Mouse (Mus musculus) midbrain, embryonic 11.5 days (tissue): ENCODE results near the gene Sema5b. TPM values are rescaled to one million over a fixed set of nuclear protein-coding genes. Genes with fewer than 3 reads are reported as not detected.
A peak's percentile ranks its signal among the peaks of the same experiment; 100 is the strongest.

Experiments used
- ATAC-seq: fragments of 200-750 bp; cut with Nextera tagmentation; 2 replicates; pipeline ENCODE4 v1.8.0; 2017; ENCODE audit warnings: moderate TSS enrichment, moderate library complexity; ENCODE audit not compliant: low FRiP score
- DNase-seq: peaks from one replicate; pipeline ENCODE4 v3.0.0; 2015; ENCODE audit warnings: low spot score; ENCODE audit errors: missing footprints
- H3K27ac ChIP-seq: fragments of 300-500 bp; sonication (generic); 2 replicates; pipeline ENCODE4 v1.5.1; 2014; ENCODE audit warnings: low read depth, low read length
- H3K27me3 ChIP-seq: fragments of 300-500 bp; sonication (generic); 2 replicates; pipeline ENCODE4 v1.6.1; 2014; ENCODE audit warnings: mild to moderate bottlenecking, low read length, moderate library complexity, mixed read lengths; ENCODE audit not compliant: control insufficient read depth, insufficient read depth
- H3K36me3 ChIP-seq: fragments of 300-500 bp; sonication (generic); 2 replicates; pipeline ENCODE4 v1.6.1; 2014; ENCODE audit warnings: mild to moderate bottlenecking, low read length, moderate library complexity, mixed read lengths; ENCODE audit not compliant: control insufficient read depth, insufficient read depth
- H3K4me1 ChIP-seq: fragments of 300-500 bp; sonication (generic); 2 replicates; pipeline ENCODE4 v1.6.1; 2014; ENCODE audit warnings: low read length; ENCODE audit not compliant: control insufficient read depth, insufficient read depth
- H3K4me2 ChIP-seq: fragments of 300-500 bp; sonication (generic); 2 replicates; pipeline ENCODE4 v1.6.1; 2014; ENCODE audit warnings: mild to moderate bottlenecking, moderate library complexity
- H3K4me3 ChIP-seq: fragments of 300-500 bp; sonication (generic); 2 replicates; pipeline ENCODE4 v1.5.1; 2014; ENCODE audit warnings: low read depth, low read length
- H3K9ac ChIP-seq: fragments of 300-500 bp; sonication (generic); 2 replicates; pipeline ENCODE4 v1.6.1; 2014; ENCODE audit warnings: low read length
- H3K9me3 ChIP-seq: fragments of 300-500 bp; sonication (generic); 2 replicates; pipeline ENCODE4 v1.6.1; 2016; ENCODE audit warnings: low read length; ENCODE audit not compliant: control insufficient read depth
- WGBS: fragments of 180-500 bp; shearing (Covaris S2); extraction: QIAGEN DNeasy Blood & Tissue Kit; methylation state at CpG from one replicate; pipeline ENCODE4 v1.1.7; 2014; 5-methylcytosine and 5-hydroxymethylcytosine counted together
- polyA plus RNA-seq: library from polyadenylated mRNA; unstranded; fragments of >200 nt; fragmentation: Nextera tagmentation; extraction: Ambion mirVana; gene quantifications from 2 replicates; pipeline ENCODE4 v1.2.1, GENCODE M21; 2014

Sema5b gene
- polyA plus RNA-seq, 1 experiment from 2014 or later = 31.1 TPM

DNA sequence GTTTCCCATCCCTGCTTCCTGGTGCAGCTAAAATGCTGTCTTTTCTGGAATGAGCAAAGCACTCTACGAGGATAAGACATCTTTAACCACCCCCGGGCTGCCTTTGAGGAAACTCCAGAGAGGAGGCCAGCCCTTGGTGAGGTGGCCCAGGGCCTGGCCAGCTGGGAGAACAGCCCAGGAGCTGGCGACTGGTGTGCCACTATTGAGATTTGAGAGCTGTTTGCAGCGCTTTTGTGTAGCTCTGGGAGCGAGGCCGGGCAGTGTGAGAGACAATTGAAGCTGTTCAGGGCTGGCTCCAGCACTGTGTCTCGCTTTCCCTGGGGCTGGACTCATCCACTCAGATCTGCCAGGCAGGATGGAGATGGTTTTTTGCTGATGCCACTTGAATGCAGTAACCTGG lies 40.4 kb downstream of the Sema5b start:
- H3K9ac ChIP-seq = peak overlapping the region; percentile 44; the same call in 1 of the 2 replicates
- DNase-seq = no peak
- H3K9me3 ChIP-seq = no peaks in the 10 kb centered on the region
- H3K4me3 ChIP-seq = no peak overlapping the region
- H3K27ac ChIP-seq = peak overlapping the region; percentile 71
- H3K4me1 ChIP-seq = peaks cover 55% of the 10 kb centered on the region
- no peaks in the 10 kb centered on the region for H3K36me3 ChIP-seq
- no peaks in the 10 kb centered on the region for H3K27me3 ChIP-seq
- no peak overlapping the region for H3K4me2 ChIP-seq
- peak; percentile 71 for ATAC-seq
- 17% methylated on average over 7 of the region's 7 CpGs for WGBS

- ATAC-seq (no peak), DNase-seq (no peak)
- Histone ChIP-seq H3K4me2 (no peak overlapping the region), H3K36me3 (no peaks in the 10 kb centered on the region), H3K4me3 (no peak overlapping the region), H3K9me3 (no peaks in the 10 kb centered on the region), H3K27me3 (no peaks in the 10 kb centered on the region), H3K9ac (no peak overlapping the region), H3K27ac (no peak overlapping the region), H3K4me1 (peaks cover 73% of the 10 kb centered on the region)
- 70% methylated on average over 4 of the region's 4 CpGs for WGBS
Observed at GRCm38 (mm10) chr16:35583551-35584080, 42.7 kb downstream of the Sema5b start.

DNA sequence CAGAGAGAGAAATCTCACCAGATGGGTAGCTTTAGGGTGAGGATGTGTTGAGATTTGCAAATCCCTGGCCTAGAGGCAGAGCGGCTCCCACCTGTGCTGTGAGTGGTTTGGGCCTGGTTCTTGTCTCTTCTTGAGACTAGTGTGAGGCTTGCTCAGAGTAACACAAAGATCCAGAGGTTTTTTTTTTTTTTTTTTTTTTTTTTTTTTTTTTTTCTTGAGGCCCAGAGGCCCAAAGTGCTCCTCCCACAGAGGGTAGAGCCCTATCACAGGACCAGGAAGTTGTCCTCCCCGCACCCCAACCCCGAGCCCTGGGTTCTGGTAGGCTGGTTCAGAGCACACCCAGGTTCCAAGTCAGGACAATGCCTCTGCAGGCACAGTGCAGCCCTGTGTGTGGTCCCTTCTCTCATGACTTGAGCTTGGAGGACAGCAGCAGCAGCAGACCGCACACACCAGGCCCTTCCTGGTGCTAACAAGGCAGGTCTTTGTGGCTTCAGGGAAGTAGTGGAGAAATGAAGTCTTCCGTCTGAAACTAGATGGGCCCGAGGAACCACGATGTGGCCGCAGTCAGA lies 44.3 kb downstream of the Sema5b start:
- H3K9ac ChIP-seq = peak overlapping the region; percentile 32
- peaks cover 84% of the 10 kb centered on the region for H3K4me1 ChIP-seq
- no peak overlapping the region for H3K4me2 ChIP-seq
- WGBS = 38% methylated on average over 8 of the region's 8 CpGs
- H3K36me3 ChIP-seq = no peaks in the 10 kb centered on the region
- H3K27ac ChIP-seq = peak overlapping the region; percentile 62
- DNase-seq (peak; percentile 94), ATAC-seq (0 out of 2 replicates have a peak, but pooled peaks have one; percentile 19)
- H3K9me3 ChIP-seq = no peaks in the 10 kb centered on the region
- H3K27me3 ChIP-seq = no peaks in the 10 kb centered on the region
- no peak overlapping the region for H3K4me3 ChIP-seq

- no peaks in the 10 kb centered on the region for H3K27me3 ChIP-seq
- DNase-seq = no peak
- no peak overlapping the region for H3K4me3 ChIP-seq
- peaks cover 81% of the 10 kb centered on the region for H3K4me1 ChIP-seq
- peak overlapping the region; percentile 43 for H3K9ac ChIP-seq
- peak overlapping the region; percentile 96 for H3K27ac ChIP-seq
- no peak; the same call in 1 of the 2 replicates for ATAC-seq
- peak overlapping the region; percentile 40 for H3K4me2 ChIP-seq
- no peaks in the 10 kb centered on the region for H3K36me3 ChIP-seq
- no peaks in the 10 kb centered on the region for H3K9me3 ChIP-seq
- 33% methylated on average over 8 of the region's 8 CpGs for WGBS
Observed at GRCm38 (mm10) chr16:35587046-35587779, 46.3 kb downstream of the Sema5b start.

GRCm38 (mm10) chr16:35587866-35588465 lies 47.0 kb downstream of the Sema5b start:
- DNase-seq (peak; percentile 98), ATAC-seq (peak; percentile 92)
- H3K4me3 ChIP-seq = no peak overlapping the region
- under 1% methylated on average over 20 of the region's 20 CpGs for WGBS
- peak overlapping the region; percentile 40 for H3K4me2 ChIP-seq
- H3K36me3 ChIP-seq = no peaks in the 10 kb centered on the region
- H3K9me3 ChIP-seq = no peaks in the 10 kb centered on the region
- peak overlapping the region; percentile 96 for H3K27ac ChIP-seq
- H3K4me1 ChIP-seq = peaks cover 83% of the 10 kb centered on the region
- H3K9ac ChIP-seq = peak overlapping the region; percentile 43
- no peaks in the 10 kb centered on the region for H3K27me3 ChIP-seq

DNA sequence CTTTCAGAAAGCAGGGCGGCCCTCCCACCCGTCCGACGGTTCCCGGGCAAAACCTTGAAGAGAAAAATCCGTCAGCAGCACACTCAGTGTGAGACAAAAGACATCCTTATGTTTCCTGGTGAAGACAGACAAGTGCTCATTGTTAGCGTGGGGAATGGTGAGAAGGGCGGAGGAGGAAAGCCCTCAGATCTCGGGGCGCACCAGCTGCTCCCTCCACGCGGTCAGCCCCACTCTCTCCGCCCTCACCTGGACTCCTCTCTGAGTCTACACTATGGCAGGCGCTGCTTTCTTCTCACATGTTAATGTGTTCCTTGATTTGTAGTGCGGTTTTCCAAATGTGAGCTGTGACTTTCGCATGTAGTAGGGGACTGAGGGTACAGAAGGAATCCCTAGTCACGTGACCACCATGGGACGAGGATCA lies 47.8 kb downstream of the Sema5b start:
- Histone ChIP-seq H3K27ac (peak overlapping the region; percentile 96), H3K36me3 (no peaks in the 10 kb centered on the region), H3K4me1 (peaks cover 79% of the 10 kb centered on the region), H3K9me3 (no peaks in the 10 kb centered on the region), H3K4me3 (no peak overlapping the region), H3K27me3 (no peaks in the 10 kb centered on the region), H3K9ac (peak overlapping the region; percentile 60; the same call in 1 of the 2 replicates), H3K4me2 (peak overlapping the region; percentile 40)
- WGBS = 2% methylated on average over 18 of the region's 18 CpGs
- ATAC-seq = peak; percentile 34
- DNase-seq = peak; percentile 91

DNA sequence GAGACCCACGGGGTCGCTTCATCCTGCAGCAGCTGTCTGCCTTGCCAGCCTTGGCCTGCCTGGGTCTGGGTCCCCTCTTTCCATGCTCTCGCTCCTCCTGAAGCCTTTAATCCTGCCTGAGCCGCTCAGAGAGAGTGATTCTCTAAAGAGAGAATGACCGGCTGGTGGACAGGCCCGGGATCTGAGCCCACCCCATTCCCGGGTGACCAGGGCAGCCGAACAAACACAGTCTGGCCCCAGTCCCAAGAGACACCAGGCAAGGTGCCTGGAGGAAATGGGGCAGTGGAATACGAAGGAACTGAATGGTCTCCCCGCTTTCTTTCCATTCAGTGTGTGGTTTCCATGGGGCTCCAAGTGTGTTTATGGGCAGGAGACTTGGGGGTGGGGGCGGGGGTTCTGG lies 50.8 kb downstream of the Sema5b start:
- no peaks in the 10 kb centered on the region for H3K9me3 ChIP-seq
- no peaks in the 10 kb centered on the region for H3K27me3 ChIP-seq
- no peak overlapping the region for H3K4me3 ChIP-seq
- DNase-seq (no peak), ATAC-seq (no peak)
- peak overlapping the region; percentile 7; the same call in 1 of the 2 replicates for H3K27ac ChIP-seq
- H3K9ac ChIP-seq = no peak overlapping the region
- H3K4me1 ChIP-seq = peaks cover 64% of the 10 kb centered on the region
- no peak overlapping the region for H3K4me2 ChIP-seq
- peaks cover 2% of the 10 kb centered on the region; the same call in 1 of the 2 replicates for H3K36me3 ChIP-seq
- WGBS = 11% methylated on average over 11 of the region's 11 CpGs

DNA sequence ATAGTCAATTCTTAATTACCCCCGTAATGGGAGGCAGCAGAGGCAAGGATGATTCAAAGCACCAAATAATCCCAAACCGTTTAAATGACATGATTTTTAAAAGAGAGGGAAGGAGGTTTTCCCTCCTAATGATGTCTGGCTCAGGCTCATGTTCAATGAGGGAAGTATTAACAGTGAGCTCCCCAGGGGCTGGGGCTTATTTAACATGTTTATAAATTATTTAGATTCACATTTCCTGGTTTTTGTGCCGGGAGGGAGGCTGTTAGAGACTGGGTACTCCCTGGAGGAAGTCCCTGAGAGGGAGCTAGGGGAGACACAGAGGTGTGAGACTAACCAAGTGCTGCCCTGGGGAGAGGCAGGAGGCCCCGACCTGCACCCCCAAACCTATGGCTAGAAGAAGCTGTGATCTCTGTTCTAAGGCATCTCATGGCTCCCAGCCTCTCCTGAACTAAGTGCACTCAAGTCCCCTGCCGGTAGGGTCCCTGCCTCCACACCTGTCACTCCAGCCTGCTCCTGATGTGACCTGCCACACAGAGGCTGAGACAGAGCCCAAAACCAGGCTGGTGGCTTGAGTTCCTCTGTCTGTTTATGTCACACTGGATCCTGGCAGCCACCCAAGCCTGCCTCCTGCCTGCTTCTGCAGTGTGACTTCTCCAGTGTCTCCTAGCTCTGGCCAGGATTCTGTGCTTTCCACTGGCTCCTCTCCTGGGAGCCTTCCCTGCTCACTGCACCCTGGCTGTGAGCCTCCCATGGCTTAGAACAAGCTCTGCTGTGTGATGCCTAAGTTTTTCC lies 51.5 kb downstream of the Sema5b start:
- H3K4me3 ChIP-seq = no peak overlapping the region
- peak overlapping the region; percentile 41; the same call in 1 of the 2 replicates for H3K27ac ChIP-seq
- peaks cover 2% of the 10 kb centered on the region; the same call in 1 of the 2 replicates for H3K36me3 ChIP-seq
- no peaks in the 10 kb centered on the region for H3K27me3 ChIP-seq
- ATAC-seq (no peak), DNase-seq (no peak)
- no peaks in the 10 kb centered on the region for H3K9me3 ChIP-seq
- H3K9ac ChIP-seq = no peak overlapping the region
- H3K4me2 ChIP-seq = no peak overlapping the region
- H3K4me1 ChIP-seq = peaks cover 61% of the 10 kb centered on the region
- 30% methylated on average over 5 of the region's 5 CpGs for WGBS
